Mouse (Mus musculus): ENCODE measurements around the gene Fam131b.

The Fam131b gene

GRCm38 (mm10) chr6:42356913-42357312 lies 32.5 kb upstream of the Fam131b start:
- ATAC-seq (ENCODE audit: insufficient number of reproducible peaks, low FRiP score, low TSS enrichment) = no peak

GRCm38 (mm10) chr6:42355794-42356600 lies 31.6 kb upstream of the Fam131b start:
- no peak for ATAC-seq (ENCODE audit: insufficient number of reproducible peaks, low FRiP score, low TSS enrichment)

GRCm38 (mm10) chr6:42355366-42355765 lies 30.9 kb upstream of the Fam131b start:
- ATAC-seq (ENCODE audit: insufficient number of reproducible peaks, low FRiP score, low TSS enrichment) = no peak

- ATAC-seq (ENCODE audit: insufficient number of reproducible peaks, low FRiP score, low TSS enrichment) = no peak
These were observed 29.9 kb upstream of the Fam131b start for GRCm38 (mm10) chr6:42354076-42355019.

GRCm38 (mm10) chr6:42353180-42353579 lies 28.7 kb upstream of the Fam131b start:
- no peak for ATAC-seq (ENCODE audit: insufficient number of reproducible peaks, low FRiP score, low TSS enrichment)

- ATAC-seq (ENCODE audit: insufficient number of reproducible peaks, low FRiP score, low TSS enrichment) = no peak
These were observed 28.0 kb upstream of the Fam131b start for GRCm38 (mm10) chr6:42352486-42352846.

- ATAC-seq (ENCODE audit: insufficient number of reproducible peaks, low FRiP score, low TSS enrichment) = no peak
These were observed 27.5 kb upstream of the Fam131b start for GRCm38 (mm10) chr6:42351776-42352485.

GRCm38 (mm10) chr6:42350968-42351775 lies 26.7 kb upstream of the Fam131b start:
- ATAC-seq (ENCODE audit: insufficient number of reproducible peaks, low FRiP score, low TSS enrichment) = no peak

GRCm38 (mm10) chr6:42350021-42350967 lies 25.9 kb upstream of the Fam131b start:
- peak; percentile 2; the same call in 1 of the 2 replicates for ATAC-seq (ENCODE audit: insufficient number of reproducible peaks, low FRiP score, low TSS enrichment)

GRCm38 (mm10) chr6:42349426-42350020 lies 25.1 kb upstream of the Fam131b start, which contains the start of gene Zyx:
Gene Zyx, plus strand, starts transcription at chr6:42349630.
- peak; percentile 82 for ATAC-seq (ENCODE audit: insufficient number of reproducible peaks, low FRiP score, low TSS enrichment)

GRCm38 (mm10) chr6:42349006-42349425 lies 24.6 kb upstream of the Fam131b start:
- ATAC-seq (ENCODE audit: insufficient number of reproducible peaks, low FRiP score, low TSS enrichment) = peak; percentile 31

- 0 out of 2 replicates have a peak, but pooled peaks have one; percentile 31 for ATAC-seq (ENCODE audit: insufficient number of reproducible peaks, low FRiP score, low TSS enrichment)
These were observed 24.0 kb upstream of the Fam131b start for GRCm38 (mm10) chr6:42348281-42349005.

GRCm38 (mm10) chr6:42344255-42344654 lies 19.8 kb upstream of the Fam131b start:
- ATAC-seq (ENCODE audit: insufficient number of reproducible peaks, low FRiP score, low TSS enrichment) = no peak

GRCm38 (mm10) chr6:42343361-42344120 lies 19.1 kb upstream of the Fam131b start:
- ATAC-seq (ENCODE audit: insufficient number of reproducible peaks, low FRiP score, low TSS enrichment) = peak; percentile 97

- no peak for ATAC-seq (ENCODE audit: insufficient number of reproducible peaks, low FRiP score, low TSS enrichment)
These were observed 17.7 kb upstream of the Fam131b start for GRCm38 (mm10) chr6:42342171-42342570.

GRCm38 (mm10) chr6:42339981-42340380 lies 15.5 kb upstream of the Fam131b start:
- no peak for ATAC-seq (ENCODE audit: insufficient number of reproducible peaks, low FRiP score, low TSS enrichment)

GRCm38 (mm10) chr6:42339189-42339588 lies 14.7 kb upstream of the Fam131b start:
- ATAC-seq (ENCODE audit: insufficient number of reproducible peaks, low FRiP score, low TSS enrichment) = no peak

Measured in cerebellum, adult (tissue).